Mouse (Mus musculus) retina, adult 2 months (tissue): Measurements from ENCODE around the gene Pdap1.
"Not testable (repeated sequence)": the region's sequence is repeated elsewhere in the genome, so short reads cannot be mapped to it uniquely, and the experiment has no call there.

Experiments used
- DNase-seq: peaks from one replicate; pipeline ENCODE4 v3.0.0-alpha.2; 2012; ENCODE audit warnings: low read depth, low spot score

Pdap1 gene

DNA sequence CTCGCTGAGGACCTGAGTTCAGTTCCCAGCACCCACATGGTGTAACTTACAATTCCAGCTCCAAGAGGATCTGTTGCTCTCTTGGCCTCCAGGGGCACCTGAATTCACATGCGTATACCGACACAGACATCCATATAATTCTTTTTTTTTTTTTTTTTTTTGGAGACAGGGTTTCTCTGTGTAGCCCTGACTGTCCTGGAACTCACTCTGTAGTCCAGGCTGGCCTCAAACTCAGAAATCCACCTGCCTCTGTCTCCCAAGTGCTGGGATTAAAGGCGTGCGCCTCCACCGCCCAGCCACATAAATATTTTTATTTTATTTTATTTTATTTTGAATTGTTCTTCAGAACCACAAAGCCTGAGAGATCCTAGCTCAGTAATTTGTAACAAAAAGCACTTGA is 56.8 kb downstream of the Pdap1 start:
- DNase-seq: not testable (repeated sequence)

DNA sequence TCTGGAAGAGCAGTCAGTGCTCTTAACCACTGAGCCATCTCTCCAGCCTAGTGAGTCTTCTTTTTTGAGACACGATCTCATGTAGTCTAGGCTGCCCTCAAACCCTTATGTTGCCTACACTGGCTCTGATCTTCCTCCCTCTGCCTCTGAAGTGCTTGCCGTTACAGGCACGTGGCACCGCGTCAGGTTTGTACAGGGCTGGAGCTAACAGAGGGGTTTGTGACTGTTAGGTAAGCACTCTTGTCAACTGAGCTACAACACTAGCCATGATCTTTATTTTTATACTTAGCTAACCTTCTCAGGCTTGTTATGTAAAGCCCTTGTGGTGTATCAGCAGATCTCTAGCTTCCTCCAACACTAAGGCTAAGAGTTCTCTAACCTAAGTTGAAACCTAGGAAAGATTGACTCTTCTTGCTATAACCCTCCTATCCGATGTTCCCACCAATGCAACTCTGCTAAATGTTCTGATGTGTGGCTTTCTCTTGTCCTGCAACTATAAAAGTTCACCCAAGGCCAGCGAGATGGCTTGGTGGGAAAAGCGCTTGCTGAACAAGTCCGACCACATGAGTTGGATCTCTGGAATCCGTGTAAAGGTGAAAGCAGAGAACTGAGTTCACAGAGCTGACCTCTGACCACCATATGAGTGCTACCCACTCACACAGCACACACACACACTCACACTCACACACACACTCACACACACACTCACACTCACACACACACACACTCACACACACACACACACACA is 58.0 kb downstream of the Pdap1 start:
- no peak for DNase-seq
